Mouse (Mus musculus): Measurements from ENCODE around the gene Kcnq2. TPM values are rescaled to one million over a fixed set of nuclear protein-coding genes. Genes with fewer than 3 reads are reported as not detected.

Gene Kcnq2
- total and polyA plus RNA-seq, 3 experiments = 0.19 to 0.57 TPM; not detected in 1

GRCm38 (mm10) chr2:181032407-181032806, 102.7 kb downstream of the Kcnq2 start:
- Histone ChIP-seq H3K9ac (ENCODE audit: control insufficient read depth, low read depth, low read length, poor library complexity, severe bottlenecking) (no peak overlapping the region), H3K4me1 (ENCODE audit: control insufficient read depth in 1 of 2, insufficient read depth in 2 of 2, low read length in 2 of 2) (peaks cover 0 to 12% of the 10 kb centered on the region in 2 experiments; a peak in 2 of 4 replicates), H3K79me2 (ENCODE audit: control insufficient read depth, insufficient read depth, low read length, poor library complexity) (no peaks in the 10 kb centered on the region), H3K9me3 (replicated peaks; ENCODE audit: insufficient read depth, low read length) (no peaks in the 10 kb centered on the region), H3K27ac (ENCODE audit: control insufficient read depth, low read depth, low read length) (no peak overlapping the region), H3K4me3 (ENCODE audit: control insufficient read depth in 1 of 2, insufficient read depth in 1 of 2, low read depth in 2 of 2, low read length in 2 of 2) (no peak overlapping the region), H3K27me3 (ENCODE audit: control insufficient read depth in 1 of 2, insufficient read depth in 2 of 2, low read length in 2 of 2) (peaks cover 0 to 4% of the 10 kb centered on the region in 2 experiments; a peak in 1 of 4 replicates), H3K36me3 (ENCODE audit: control insufficient read depth in 1 of 2, insufficient read depth in 2 of 2, low read length in 2 of 2) (no peaks in the 10 kb centered on the region)
- DNase-seq (ENCODE audit: low read depth, low spot score) = peak; percentile 6
- TF ChIP-seq CTCF (IDR thresholded peaks at IDR 0.05 in 2 of 3, conservative IDR thresholded peaks at IDR 0.05 in 1 of 3; ENCODE audit: control insufficient read depth in 1 of 3, insufficient read depth in 1 of 3, low read depth in 2 of 3, low read length in 3 of 3, poor library complexity in 1 of 3, severe bottlenecking in 1 of 3) (peak in 2 of 3 experiments; percentile 24 to 28; a peak in 4 of 6 replicates), POLR2AphosphoS5 (IDR thresholded peaks at IDR 0.05; ENCODE audit: borderline replicate concordance, low read depth, low read length) (no peak), RAD21 (IDR thresholded peaks at IDR 0.05; ENCODE audit: low read depth, low read length) (peak; percentile 5; the same call in 1 of the 2 replicates)

GRCm38 (mm10) chr2:181031406-181031934, 103.6 kb downstream of the Kcnq2 start:
- H3K27ac ChIP-seq (ENCODE audit: control insufficient read depth, low read depth, low read length) = no peak overlapping the region
- peaks cover 0 to 3% of the 10 kb centered on the region in 2 experiments; a peak in 1 of 4 replicates for H3K27me3 ChIP-seq (ENCODE audit: control insufficient read depth in 1 of 2, insufficient read depth in 2 of 2, low read length in 2 of 2)
- no peak for DNase-seq (ENCODE audit: low read depth, low spot score)
- H3K36me3 ChIP-seq (ENCODE audit: control insufficient read depth in 1 of 2, insufficient read depth in 2 of 2, low read length in 2 of 2) = no peaks in the 10 kb centered on the region
- H3K4me1 ChIP-seq (ENCODE audit: control insufficient read depth in 1 of 2, insufficient read depth in 2 of 2, low read length in 2 of 2) = peaks cover 0 to 12% of the 10 kb centered on the region in 2 experiments; a peak in 2 of 4 replicates
- no peaks in the 10 kb centered on the region for H3K9me3 ChIP-seq (replicated peaks; ENCODE audit: insufficient read depth, low read length)
- H3K9ac ChIP-seq (ENCODE audit: control insufficient read depth, low read depth, low read length, poor library complexity, severe bottlenecking) = no peak overlapping the region
- TF ChIP-seq POLR2AphosphoS2 (IDR thresholded peaks at IDR 0.05; ENCODE audit: low read length) = no peak
- TF ChIP-seq NELFE (IDR thresholded peaks at IDR 0.05; ENCODE audit: low read depth, low read length) = no peak
- TF ChIP-seq CHD2 (IDR thresholded peaks at IDR 0.05; ENCODE audit: low read length) = no peak
- no peaks in the 10 kb centered on the region for H3K79me2 ChIP-seq (ENCODE audit: control insufficient read depth, insufficient read depth, low read length, poor library complexity)
- no peak overlapping the region for H3K4me3 ChIP-seq (ENCODE audit: control insufficient read depth in 1 of 2, insufficient read depth in 1 of 2, low read depth in 2 of 2, low read length in 2 of 2)

Other genes starting within 250 kb of the Kcnq2 start
- 33.0 and 36.8 TPM in 2 replicates for gene Ythdf1, start 214.4 kb downstream of the Kcnq2 start, total RNA-seq (2012; rRNA removed)
- gene Ythdf1, start 214.4 kb downstream of the Kcnq2 start, polyA plus RNA-seq (2012; ENCODE audit: insufficient read depth in 1 of 2, insufficient read length in 2 of 2, low read depth in 1 of 2, low replicate concordance in 2 of 2, missing spikeins in 1 of 2) = 10 to 100 TPM in 1 of 2 experiments, not detected in 1; 72.2 TPM
- not detected in 2 replicates for gene Birc7, start 206.3 kb downstream of the Kcnq2 start, total RNA-seq (2012; rRNA removed)
- gene Birc7, start 206.3 kb downstream of the Kcnq2 start, polyA plus RNA-seq (2012; ENCODE audit: insufficient read depth in 1 of 2, insufficient read length in 2 of 2, low read depth in 1 of 2, low replicate concordance in 2 of 2, missing spikeins in 1 of 2) = not detected
- gene Nkain4, start 180.6 kb downstream of the Kcnq2 start, total RNA-seq (2012; rRNA removed) = not detected in 2 replicates
- not detected for gene Nkain4, start 180.6 kb downstream of the Kcnq2 start, polyA plus RNA-seq (2012; ENCODE audit: insufficient read depth in 1 of 2, insufficient read length in 2 of 2, low read depth in 1 of 2, low replicate concordance in 2 of 2, missing spikeins in 1 of 2)
- 39.3 and 50.5 TPM in 2 replicates for gene Arfgap1, start 168.1 kb downstream of the Kcnq2 start, total RNA-seq (2012; rRNA removed)
- 10 to 100 TPM in 1 of 2 experiments, not detected in 1; 57.1 TPM for gene Arfgap1, start 168.1 kb downstream of the Kcnq2 start, polyA plus RNA-seq (2012; ENCODE audit: insufficient read depth in 1 of 2, insufficient read length in 2 of 2, low read depth in 1 of 2, low replicate concordance in 2 of 2, missing spikeins in 1 of 2)
- gene Col20a1, start 148.8 kb downstream of the Kcnq2 start, total RNA-seq (2012; rRNA removed) = 0.13 and 0.23 TPM in 2 replicates
- under 1 TPM in 1 of 2 experiments, not detected in 1; 0.40 TPM for gene Col20a1, start 148.8 kb downstream of the Kcnq2 start, polyA plus RNA-seq (2012; ENCODE audit: insufficient read depth in 1 of 2, insufficient read length in 2 of 2, low read depth in 1 of 2, low replicate concordance in 2 of 2, missing spikeins in 1 of 2)
- gene Chrna4, start 91.8 kb downstream of the Kcnq2 start, total RNA-seq (2012; rRNA removed) = 0.03 and 0.12 TPM in 2 replicates
- gene Chrna4, start 91.8 kb downstream of the Kcnq2 start, polyA plus RNA-seq (2012; ENCODE audit: insufficient read depth in 1 of 2, insufficient read length in 2 of 2, low read depth in 1 of 2, low replicate concordance in 2 of 2, missing spikeins in 1 of 2) = not detected
- gene Eef1a2, start 21.7 kb upstream of the Kcnq2 start, total RNA-seq (2012; rRNA removed) = not detected in 2 replicates
- gene Eef1a2, start 21.7 kb upstream of the Kcnq2 start, polyA plus RNA-seq (2012; ENCODE audit: insufficient read depth in 1 of 2, insufficient read length in 2 of 2, low read depth in 1 of 2, low replicate concordance in 2 of 2, missing spikeins in 1 of 2) = not detected
- 18.1 and 20.2 TPM in 2 replicates for gene Ppdpf, start 51.9 kb upstream of the Kcnq2 start, total RNA-seq (2012; rRNA removed)
- 10 to 100 TPM in 1 of 2 experiments, not detected in 1; 73.4 TPM for gene Ppdpf, start 51.9 kb upstream of the Kcnq2 start, polyA plus RNA-seq (2012; ENCODE audit: insufficient read depth in 1 of 2, insufficient read length in 2 of 2, low read depth in 1 of 2, low replicate concordance in 2 of 2, missing spikeins in 1 of 2)
- not detected in 2 replicates for gene Ptk6, start 67.5 kb upstream of the Kcnq2 start, total RNA-seq (2012; rRNA removed)
- not detected for gene Ptk6, start 67.5 kb upstream of the Kcnq2 start, polyA plus RNA-seq (2012; ENCODE audit: insufficient read depth in 1 of 2, insufficient read length in 2 of 2, low read depth in 1 of 2, low replicate concordance in 2 of 2, missing spikeins in 1 of 2)
- gene Srms, start 77.9 kb upstream of the Kcnq2 start, total RNA-seq (2012; rRNA removed) = not detected in 2 replicates
- gene Srms, start 77.9 kb upstream of the Kcnq2 start, polyA plus RNA-seq (2012; ENCODE audit: insufficient read depth in 1 of 2, insufficient read length in 2 of 2, low read depth in 1 of 2, low replicate concordance in 2 of 2, missing spikeins in 1 of 2) = under 1 TPM in 1 of 2 experiments, not detected in 1; 0.04 TPM
- not detected in 2 replicates for gene Fndc11, start 84.7 kb upstream of the Kcnq2 start, total RNA-seq (2012; rRNA removed)
- gene Fndc11, start 84.7 kb upstream of the Kcnq2 start, polyA plus RNA-seq (2012; ENCODE audit: insufficient read depth in 1 of 2, insufficient read length in 2 of 2, low read depth in 1 of 2, low replicate concordance in 2 of 2, missing spikeins in 1 of 2) = not detected
- gene Helz2, start 106.7 kb upstream of the Kcnq2 start, total RNA-seq (2012; rRNA removed) = 6.2 and 6.3 TPM in 2 replicates
- 10 to 100 TPM in 1 of 2 experiments, not detected in 1; 12.0 TPM for gene Helz2, start 106.7 kb upstream of the Kcnq2 start, polyA plus RNA-seq (2012; ENCODE audit: insufficient read depth in 1 of 2, insufficient read length in 2 of 2, low read depth in 1 of 2, low replicate concordance in 2 of 2, missing spikeins in 1 of 2)
- 8.2 and 8.3 TPM in 2 replicates for gene Gmeb2, start 152.7 kb upstream of the Kcnq2 start, total RNA-seq (2012; rRNA removed)
- gene Gmeb2, start 152.7 kb upstream of the Kcnq2 start, polyA plus RNA-seq (2012; ENCODE audit: insufficient read depth in 1 of 2, insufficient read length in 2 of 2, low read depth in 1 of 2, low replicate concordance in 2 of 2, missing spikeins in 1 of 2) = 10 to 100 TPM in 1 of 2 experiments, not detected in 1; 16.9 TPM
- not detected in 2 replicates for gene Stmn3, start 179.2 kb upstream of the Kcnq2 start, total RNA-seq (2012; rRNA removed)
- not detected for gene Stmn3, start 179.2 kb upstream of the Kcnq2 start, polyA plus RNA-seq (2012; ENCODE audit: insufficient read depth in 1 of 2, insufficient read length in 2 of 2, low read depth in 1 of 2, low replicate concordance in 2 of 2, missing spikeins in 1 of 2)
- 54.2 and 54.7 TPM in 2 replicates for gene Rtel1, start 184.4 kb upstream of the Kcnq2 start, total RNA-seq (2012; rRNA removed)
- gene Rtel1, start 184.4 kb upstream of the Kcnq2 start, polyA plus RNA-seq (2012; ENCODE audit: insufficient read depth in 1 of 2, insufficient read length in 2 of 2, low read depth in 1 of 2, low replicate concordance in 2 of 2, missing spikeins in 1 of 2) = 10 to 100 TPM in 1 of 2 experiments, not detected in 1; 87.0 TPM
- 22.5 and 30.7 TPM in 2 replicates for gene Zgpat, start 229.6 kb upstream of the Kcnq2 start, total RNA-seq (2012; rRNA removed)
- 10 to 100 TPM in 1 of 2 experiments, not detected in 1; 28.0 TPM for gene Zgpat, start 229.6 kb upstream of the Kcnq2 start, polyA plus RNA-seq (2012; ENCODE audit: insufficient read depth in 1 of 2, insufficient read length in 2 of 2, low read depth in 1 of 2, low replicate concordance in 2 of 2, missing spikeins in 1 of 2)
- 34.4 and 36.8 TPM in 2 replicates for gene Arfrp1, start 230.1 kb upstream of the Kcnq2 start, total RNA-seq (2012; rRNA removed)
- gene Arfrp1, start 230.1 kb upstream of the Kcnq2 start, polyA plus RNA-seq (2012; ENCODE audit: insufficient read depth in 1 of 2, insufficient read length in 2 of 2, low read depth in 1 of 2, low replicate concordance in 2 of 2, missing spikeins in 1 of 2) = 10 to 100 TPM in 1 of 2 experiments, not detected in 1; 68.8 TPM
- 13.4 and 18.7 TPM in 2 replicates for gene Lime1, start 244.8 kb upstream of the Kcnq2 start, total RNA-seq (2012; rRNA removed)
- 10 to 100 TPM in 1 of 2 experiments, not detected in 1; 27.4 TPM for gene Lime1, start 244.8 kb upstream of the Kcnq2 start, polyA plus RNA-seq (2012; ENCODE audit: insufficient read depth in 1 of 2, insufficient read length in 2 of 2, low read depth in 1 of 2, low replicate concordance in 2 of 2, missing spikeins in 1 of 2)